Mouse (Mus musculus): ENCODE data around the gene Pelo. TPM values are rescaled to one million over a fixed set of nuclear protein-coding genes. Genes with fewer than 3 reads are reported as not detected.
A peak's percentile ranks its signal among the peaks of the same experiment; 100 is the strongest.

The Pelo gene
- polyA plus RNA-seq, 1 experiment from 2014 or later: 5.6 TPM

- ATAC-seq: peak; percentile 77
- Histone ChIP-seq H3K27ac (ENCODE audit: low read depth, low read length) (0 out of 2 replicates have a peak overlapping the region, but pooled peaks have one; percentile 48), H3K4me2 (ENCODE audit: low read length) (peak overlapping the region; percentile 57), H3K36me3 (ENCODE audit: control insufficient read depth, insufficient read depth, low read length) (peaks cover 19% of the 10 kb centered on the region), H3K9ac (ENCODE audit: low read length) (peak overlapping the region; percentile 79), H3K4me1 (ENCODE audit: control insufficient read depth, insufficient read depth, low read length) (peaks cover 8% of the 10 kb centered on the region), H3K9me3 (replicated peaks; ENCODE audit: control insufficient read depth, low read length) (no peaks in the 10 kb centered on the region), H3K27me3 (replicated peaks; ENCODE audit: control insufficient read depth, insufficient read depth, low read length) (no peaks in the 10 kb centered on the region), H3K4me3 (ENCODE audit: low read depth, low read length) (peak overlapping the region; percentile 66)
- peak; percentile 13 for DNase-seq (ENCODE audit: low spot score)
- WGBS: 16% methylated on average over 32 of the region's 35 CpGs
Measured at GRCm38 (mm10) chr13:115089395-115090025, 476 bp downstream of the Pelo start.

- Histone ChIP-seq H3K27me3 (replicated peaks; ENCODE audit: control insufficient read depth, insufficient read depth, low read length) (no peaks in the 10 kb centered on the region), H3K9ac (ENCODE audit: low read length) (peak overlapping the region; percentile 79), H3K36me3 (ENCODE audit: control insufficient read depth, insufficient read depth, low read length) (peaks cover 19% of the 10 kb centered on the region), H3K4me3 (ENCODE audit: low read depth, low read length) (peak overlapping the region; percentile 66), H3K27ac (ENCODE audit: low read depth, low read length) (no peak overlapping the region), H3K4me2 (ENCODE audit: low read length) (peak overlapping the region; percentile 57), H3K9me3 (replicated peaks; ENCODE audit: control insufficient read depth, low read length) (no peaks in the 10 kb centered on the region), H3K4me1 (ENCODE audit: control insufficient read depth, insufficient read depth, low read length) (peaks cover 8% of the 10 kb centered on the region)
- WGBS: 79% methylated on average over 11 of the region's 11 CpGs
- ATAC-seq: no peak; the same call in 1 of the 2 replicates
- DNase-seq (ENCODE audit: low spot score): no peak
Measured at GRCm38 (mm10) chr13:115089020-115089394, 979 bp downstream of the Pelo start.

- H3K9ac ChIP-seq (ENCODE audit: low read length): no peak overlapping the region
- DNase-seq (ENCODE audit: low spot score) (no peak), ATAC-seq (no peak)
- no peaks in the 10 kb centered on the region for H3K27me3 ChIP-seq (replicated peaks; ENCODE audit: control insufficient read depth, insufficient read depth, low read length)
- H3K4me3 ChIP-seq (ENCODE audit: low read depth, low read length): no peak overlapping the region
- no peak overlapping the region for H3K4me2 ChIP-seq (ENCODE audit: low read length)
- H3K9me3 ChIP-seq (replicated peaks; ENCODE audit: control insufficient read depth, low read length): no peaks in the 10 kb centered on the region
- peaks cover 8% of the 10 kb centered on the region for H3K4me1 ChIP-seq (ENCODE audit: control insufficient read depth, insufficient read depth, low read length)
- H3K36me3 ChIP-seq (ENCODE audit: control insufficient read depth, insufficient read depth, low read length): peaks cover 19% of the 10 kb centered on the region
- 95% methylated on average over 6 of the region's 6 CpGs for WGBS
- H3K27ac ChIP-seq (ENCODE audit: low read depth, low read length): no peak overlapping the region
Measured at GRCm38 (mm10) chr13:115085974-115086373, 4.0 kb downstream of the Pelo start.

- DNase-seq (ENCODE audit: low spot score) (no peak), ATAC-seq (no peak)
- Histone ChIP-seq H3K27ac (ENCODE audit: low read depth, low read length) (no peak overlapping the region), H3K4me1 (ENCODE audit: control insufficient read depth, insufficient read depth, low read length) (no peaks in the 10 kb centered on the region), H3K9ac (ENCODE audit: low read length) (no peak overlapping the region), H3K9me3 (replicated peaks; ENCODE audit: control insufficient read depth, low read length) (no peaks in the 10 kb centered on the region), H3K27me3 (replicated peaks; ENCODE audit: control insufficient read depth, insufficient read depth, low read length) (no peaks in the 10 kb centered on the region), H3K4me2 (ENCODE audit: low read length) (no peak overlapping the region), H3K36me3 (ENCODE audit: control insufficient read depth, insufficient read depth, low read length) (peaks cover 13% of the 10 kb centered on the region), H3K4me3 (ENCODE audit: low read depth, low read length) (no peak overlapping the region)
- 96% methylated on average over 7 of the region's 7 CpGs for WGBS
Measured at GRCm38 (mm10) chr13:115082339-115082738, 7.6 kb downstream of the Pelo start.

GRCm38 (mm10) chr13:115079996-115080585 is 9.9 kb downstream of the Pelo start:
- DNase-seq (ENCODE audit: low spot score): no peak
- no peak for ATAC-seq
- Histone ChIP-seq H3K9ac (ENCODE audit: low read length) (no peak overlapping the region), H3K36me3 (ENCODE audit: control insufficient read depth, insufficient read depth, low read length) (no peaks in the 10 kb centered on the region), H3K4me1 (ENCODE audit: control insufficient read depth, insufficient read depth, low read length) (no peaks in the 10 kb centered on the region), H3K4me3 (ENCODE audit: low read depth, low read length) (no peak overlapping the region), H3K27ac (ENCODE audit: low read depth, low read length) (no peak overlapping the region), H3K9me3 (replicated peaks; ENCODE audit: control insufficient read depth, low read length) (no peaks in the 10 kb centered on the region), H3K4me2 (ENCODE audit: low read length) (no peak overlapping the region), H3K27me3 (replicated peaks; ENCODE audit: control insufficient read depth, insufficient read depth, low read length) (no peaks in the 10 kb centered on the region)
- 92% methylated on average over 3 of the region's 3 CpGs for WGBS

GRCm38 (mm10) chr13:115078997-115079685 is 10.8 kb downstream of the Pelo start:
- Histone ChIP-seq H3K36me3 (ENCODE audit: control insufficient read depth, insufficient read depth, low read length) (no peaks in the 10 kb centered on the region), H3K9me3 (replicated peaks; ENCODE audit: control insufficient read depth, low read length) (no peaks in the 10 kb centered on the region), H3K27ac (ENCODE audit: low read depth, low read length) (no peak overlapping the region), H3K4me2 (ENCODE audit: low read length) (no peak overlapping the region), H3K4me1 (ENCODE audit: control insufficient read depth, insufficient read depth, low read length) (no peaks in the 10 kb centered on the region), H3K9ac (ENCODE audit: low read length) (no peak overlapping the region), H3K4me3 (ENCODE audit: low read depth, low read length) (no peak overlapping the region), H3K27me3 (replicated peaks; ENCODE audit: control insufficient read depth, insufficient read depth, low read length) (no peaks in the 10 kb centered on the region)
- DNase-seq (ENCODE audit: low spot score) (no peak), ATAC-seq (no peak)
- WGBS: 85% methylated on average over 6 of the region's 6 CpGs

GRCm38 (mm10) chr13:115077346-115078134 is 12.4 kb downstream of the Pelo start:
- WGBS: 90% methylated on average over 9 of the region's 9 CpGs
- Histone ChIP-seq H3K4me3 (ENCODE audit: low read depth, low read length) (no peak overlapping the region), H3K27me3 (replicated peaks; ENCODE audit: control insufficient read depth, insufficient read depth, low read length) (no peaks in the 10 kb centered on the region)

GRCm38 (mm10) chr13:115072386-115072785 is 17.6 kb downstream of the Pelo start:
- ATAC-seq: no peak
- no peaks in the 10 kb centered on the region for H3K27me3 ChIP-seq (replicated peaks; ENCODE audit: control insufficient read depth, insufficient read depth, low read length)

More at GRCm38 (mm10) chr13:115077346-115078134, 12.4 kb downstream of the Pelo start:
- DNase-seq (ENCODE audit: low spot score): no peak
- Histone ChIP-seq H3K4me2 (ENCODE audit: low read length) (no peak overlapping the region), H3K4me1 (ENCODE audit: control insufficient read depth, insufficient read depth, low read length) (no peaks in the 10 kb centered on the region), H3K36me3 (ENCODE audit: control insufficient read depth, insufficient read depth, low read length) (no peaks in the 10 kb centered on the region), H3K9ac (ENCODE audit: low read length) (no peak overlapping the region), H3K27ac (ENCODE audit: low read depth, low read length) (no peak overlapping the region), H3K9me3 (replicated peaks; ENCODE audit: control insufficient read depth, low read length) (no peaks in the 10 kb centered on the region)
- ATAC-seq: no peak

More at GRCm38 (mm10) chr13:115072386-115072785, 17.6 kb downstream of the Pelo start:
- Histone ChIP-seq H3K27ac (ENCODE audit: low read depth, low read length) (no peak overlapping the region), H3K4me1 (ENCODE audit: control insufficient read depth, insufficient read depth, low read length) (no peaks in the 10 kb centered on the region), H3K9me3 (replicated peaks; ENCODE audit: control insufficient read depth, low read length) (no peaks in the 10 kb centered on the region), H3K4me2 (ENCODE audit: low read length) (no peak overlapping the region), H3K4me3 (ENCODE audit: low read depth, low read length) (no peak overlapping the region), H3K36me3 (ENCODE audit: control insufficient read depth, insufficient read depth, low read length) (no peaks in the 10 kb centered on the region), H3K9ac (ENCODE audit: low read length) (no peak overlapping the region)
- DNase-seq (ENCODE audit: low spot score): no peak
- 95% methylated on average over 6 of the region's 6 CpGs for WGBS
